Mouse (Mus musculus) cerebellum, adult 2 months (tissue): ENCODE measurements around the gene Zscan20. TPM values are rescaled to one million over a fixed set of nuclear protein-coding genes. Genes with fewer than 3 reads are reported as not detected.
"Not testable (repeated sequence)": the region's sequence is repeated elsewhere in the genome, so short reads cannot be mapped to it uniquely, and the experiment has no call there.

Experiments
- DNase-seq, 2 experiments: peaks; one replicate each; pipeline ENCODE4 v3.0.0; 2021
- H3K27ac ChIP-seq: fragments of 200-500 bp; 2 replicates; pipeline ENCODE4 v1.5.1; 2012; ENCODE audit warnings: low read length, control low read depth, inconsistent platforms; ENCODE audit not compliant: insufficient read depth
- H3K27me3 ChIP-seq: fragments of 200-500 bp; 2 replicates; pipeline ENCODE4 v1.6.1; 2012; ENCODE audit warnings: inconsistent platforms, mild to moderate bottlenecking, low read length, moderate library complexity; ENCODE audit not compliant: control insufficient read depth, insufficient read depth
- H3K4me1 ChIP-seq: fragments of 200-500 bp; 2 replicates; pipeline ENCODE4 v1.6.1; 2011; ENCODE audit warnings: low read length; ENCODE audit not compliant: control insufficient read depth, insufficient read depth
- H3K4me3 ChIP-seq: fragments of 200-500 bp; replicated peaks from 2 replicates; pipeline ENCODE3; 2011; ENCODE audit warnings: mild to moderate bottlenecking, low read depth, low read length, control low read depth; ENCODE audit not compliant: insufficient read depth
- CTCF ChIP-seq: fragments of 200-500 bp; IDR thresholded peaks from 2 replicates; pipeline ENCODE4 v1.5.1; 2011; ENCODE audit warnings: low read depth, mild to moderate bottlenecking, control low read depth, low read length, moderate library complexity, borderline replicate concordance; ENCODE audit not compliant: insufficient read depth
- POLR2A ChIP-seq: fragments of 200-500 bp; IDR thresholded peaks from 2 replicates; pipeline ENCODE4 v1.6.1; 2011; ENCODE audit warnings: low read length, control low read depth, borderline replicate concordance; ENCODE audit not compliant: insufficient read depth
- WGBS: fragments of 180-500 bp; shearing (Covaris S2); methylation state at CpG from one replicate; pipeline ENCODE4 v1.1.7; 2018; 5-methylcytosine and 5-hydroxymethylcytosine counted together
- polyA plus RNA-seq: library from polyadenylated mRNA; depleted of rRNA; stranded (reverse); fragments of >200 nt; gene quantifications from 2 replicates; pipeline ENCODE4 v1.2.3, GENCODE M21; 2012

Zscan20 gene
- polyA plus RNA-seq, 1 experiment: 4.9 TPM

DNA sequence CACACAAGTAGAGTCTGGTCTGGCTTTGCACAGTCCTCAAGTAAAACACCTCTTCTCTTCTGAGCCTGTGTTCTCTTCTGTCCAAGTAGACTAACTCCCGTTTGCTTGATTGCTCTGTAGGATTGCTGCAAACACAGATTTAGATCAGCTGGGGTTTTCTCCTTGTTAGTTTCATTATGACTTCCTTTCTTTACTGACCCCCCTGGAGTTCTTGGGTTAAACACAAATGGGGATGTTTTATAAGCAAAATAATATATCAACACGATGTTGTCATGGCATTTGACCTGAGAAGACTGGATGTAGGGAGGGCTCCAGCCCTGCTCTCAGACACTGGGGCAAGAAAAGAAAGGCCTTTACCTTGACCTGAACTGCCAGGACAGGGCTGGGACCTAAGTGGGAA, 9.1 kb upstream of the Zscan20 start:
- H3K4me3 ChIP-seq: no peak overlapping the region
- no peak for DNase-seq
- no peaks in the 10 kb centered on the region for H3K4me1 ChIP-seq
- H3K27me3 ChIP-seq: no peaks in the 10 kb centered on the region
- WGBS: 63% methylated on average over 2 of the region's 2 CpGs
- no peak overlapping the region for H3K27ac ChIP-seq
- TF ChIP-seq CTCF (no peak), POLR2A (no peak)

DNA sequence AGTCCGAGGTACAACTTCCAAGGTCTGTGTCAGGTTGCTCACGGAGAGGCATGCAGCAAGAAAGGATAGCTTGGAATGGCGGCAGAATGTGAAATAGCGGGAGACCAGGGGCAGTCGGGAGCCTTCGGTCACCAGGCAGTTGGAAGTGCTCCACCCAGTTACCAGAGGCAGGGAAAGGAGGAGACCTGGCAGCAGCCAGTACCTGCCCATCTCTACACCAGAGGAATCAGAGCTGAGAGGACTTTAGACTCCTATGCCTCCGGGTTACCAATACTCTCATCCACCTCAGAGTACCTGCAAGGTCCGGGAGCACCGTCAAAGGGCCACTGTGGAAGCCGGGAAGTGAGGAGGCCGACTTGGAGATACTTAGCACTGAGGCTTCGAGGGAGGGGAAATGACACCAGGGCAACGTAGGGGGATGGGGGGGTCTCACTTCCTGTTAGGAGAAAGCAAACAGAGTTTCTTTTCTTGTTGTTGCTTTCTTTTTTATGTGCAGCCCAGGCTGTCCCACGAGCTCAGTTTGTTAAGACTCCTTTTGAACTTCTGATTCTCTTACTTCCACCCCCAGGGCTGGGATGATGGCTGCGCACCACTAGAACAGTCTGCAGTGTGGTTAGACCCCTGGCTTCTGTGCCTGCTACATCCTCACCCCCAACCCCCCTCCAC, 8.5 kb upstream of the Zscan20 start, which contains the start of gene Tlr12:
TSS of gene Tlr12 (minus strand) at position 374 of the 666 bp plus-strand sequence.
- Histone ChIP-seq H3K27ac (no peak within 1 kb of the TSS), H3K4me3 (no peak within 1 kb of the TSS), H3K4me1 (no peaks in the 10 kb centered on the region), H3K27me3 (no peaks in the 10 kb centered on the region)
- no peak for DNase-seq
- TF ChIP-seq CTCF: no peak
- TF ChIP-seq POLR2A: no peak
- 75% methylated on average over 15 of the region's 15 CpGs for WGBS

DNA sequence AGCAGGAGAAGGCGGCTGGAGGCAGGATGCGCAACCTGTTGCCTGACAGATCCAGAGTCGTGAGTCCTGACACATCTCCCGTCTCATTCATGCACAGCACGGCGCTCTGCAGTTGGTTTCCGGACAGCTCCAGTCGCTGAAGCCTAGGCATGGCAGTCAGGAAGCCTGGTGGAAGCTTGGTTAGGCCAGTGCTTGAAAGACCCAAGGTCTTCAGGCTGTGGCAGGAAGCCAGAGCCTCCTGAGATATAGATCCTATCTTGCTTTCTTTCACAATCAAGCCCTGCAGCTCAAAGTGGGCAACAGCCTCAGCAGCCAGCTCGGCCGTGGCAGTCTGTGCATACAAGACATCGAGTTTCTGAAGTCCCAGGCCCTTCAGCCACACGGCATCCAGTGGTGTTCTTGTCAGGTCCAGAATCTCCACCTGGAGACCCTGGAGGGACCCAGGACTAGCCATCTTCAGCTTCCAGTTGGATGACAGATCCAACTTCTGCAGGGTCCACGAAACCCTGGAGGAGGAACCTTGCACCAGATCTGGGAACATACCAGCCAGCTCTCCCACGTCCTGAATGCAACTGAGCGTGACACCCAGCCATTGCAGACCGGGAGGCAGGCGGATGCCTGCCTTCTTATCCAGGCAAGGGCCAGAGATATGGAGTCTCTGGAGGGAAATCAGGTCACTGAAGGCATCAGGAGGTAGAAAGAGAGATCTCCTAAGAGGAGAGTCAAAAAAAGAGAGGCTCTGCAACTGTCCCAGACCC, 7.6 kb upstream of the Zscan20 start:
- Histone ChIP-seq H3K27ac (no peak overlapping the region), H3K27me3 (no peaks in the 10 kb centered on the region), H3K4me1 (no peaks in the 10 kb centered on the region), H3K4me3 (no peak overlapping the region)
- DNase-seq: no peak
- whole genome bisulfite sequencing: 73% methylated on average over 17 of the region's 17 CpGs
- no peak for TF ChIP-seq CTCF
- TF ChIP-seq POLR2A: no peak

DNA sequence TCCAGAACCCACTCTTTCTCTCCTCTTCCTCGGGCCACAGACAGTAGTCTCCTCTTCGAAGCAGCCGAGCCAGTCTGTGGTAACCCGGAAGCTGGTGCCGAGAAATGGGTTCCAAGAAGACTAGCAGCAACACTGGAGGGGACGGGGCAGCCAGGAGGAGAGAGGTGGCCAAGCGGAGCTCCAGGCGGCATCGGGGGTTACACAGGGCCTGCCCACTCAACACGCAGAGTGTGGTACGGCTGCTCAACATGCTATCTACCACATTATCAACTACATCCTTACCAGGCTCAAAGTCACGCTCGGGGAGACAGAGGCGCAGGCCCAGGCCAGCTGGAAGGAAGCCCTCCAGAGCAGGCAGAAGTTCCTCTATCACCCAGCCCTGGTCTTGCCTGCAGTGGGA, 5.9 kb upstream of the Zscan20 start:
- H3K4me3 ChIP-seq: no peak overlapping the region
- no peak overlapping the region for H3K27ac ChIP-seq
- DNase-seq: no peak
- WGBS: 84% methylated on average over 14 of the region's 14 CpGs
- no peaks in the 10 kb centered on the region for H3K4me1 ChIP-seq
- no peaks in the 10 kb centered on the region for H3K27me3 ChIP-seq
- TF ChIP-seq CTCF (no peak), POLR2A (no peak)

DNA sequence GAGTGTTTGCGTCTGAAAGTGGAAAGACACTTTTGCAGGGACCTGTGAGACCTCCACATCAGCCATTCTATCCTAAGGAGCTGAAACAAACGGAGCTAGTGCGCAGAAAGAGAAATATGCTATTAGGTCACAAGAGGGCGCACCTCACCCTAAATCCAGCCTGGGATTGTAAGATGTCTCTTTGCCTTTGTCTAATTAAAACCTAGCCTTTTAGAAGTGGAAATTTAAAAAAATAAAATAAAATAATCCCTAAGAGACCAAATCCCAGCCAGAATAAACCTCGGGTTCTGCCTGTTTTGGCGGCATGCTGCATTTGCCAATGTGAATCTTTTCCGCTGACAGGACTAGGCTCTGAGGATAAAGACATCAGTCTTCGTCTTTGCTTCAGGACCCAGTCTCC, 3.4 kb upstream of the Zscan20 start:
- no peaks in the 10 kb centered on the region for H3K27me3 ChIP-seq
- H3K4me1 ChIP-seq: peaks cover 3% of the 10 kb centered on the region; the same call in 1 of the 2 replicates
- no peak overlapping the region for H3K4me3 ChIP-seq
- TF ChIP-seq CTCF (peak; percentile 68; the same call in 1 of the 2 replicates), POLR2A (no peak)
- DNase-seq: peak; percentile 53 to 57
- no peak overlapping the region for H3K27ac ChIP-seq
- WGBS: 10% methylated on average over 8 of the region's 8 CpGs

DNA sequence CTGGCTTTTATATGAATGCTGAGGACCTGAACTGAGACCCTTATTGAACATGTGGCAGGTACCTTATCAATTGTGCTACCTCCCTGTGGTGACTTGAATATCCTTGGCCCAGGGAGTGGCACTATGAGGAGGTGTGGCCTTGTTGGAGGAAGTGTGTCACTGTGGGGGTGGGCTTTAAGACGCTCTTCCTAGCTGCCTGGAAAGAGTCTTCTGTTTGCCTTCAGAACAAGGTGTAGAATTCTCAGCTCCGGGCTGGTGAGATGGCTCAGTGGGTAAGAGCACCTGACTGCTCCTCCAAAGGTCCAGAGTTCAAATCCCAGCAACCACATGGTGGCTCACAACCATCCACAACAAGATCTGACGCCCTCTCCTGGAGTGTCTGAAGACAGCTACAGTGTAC, 1.8 kb upstream of the Zscan20 start:
- H3K4me1 ChIP-seq, H3K4me3 ChIP-seq, DNase-seq, H3K27me3 ChIP-seq, H3K27ac ChIP-seq: not testable (repeated sequence)
- 83% methylated on average over 3 of the region's 3 CpGs for WGBS

DNA sequence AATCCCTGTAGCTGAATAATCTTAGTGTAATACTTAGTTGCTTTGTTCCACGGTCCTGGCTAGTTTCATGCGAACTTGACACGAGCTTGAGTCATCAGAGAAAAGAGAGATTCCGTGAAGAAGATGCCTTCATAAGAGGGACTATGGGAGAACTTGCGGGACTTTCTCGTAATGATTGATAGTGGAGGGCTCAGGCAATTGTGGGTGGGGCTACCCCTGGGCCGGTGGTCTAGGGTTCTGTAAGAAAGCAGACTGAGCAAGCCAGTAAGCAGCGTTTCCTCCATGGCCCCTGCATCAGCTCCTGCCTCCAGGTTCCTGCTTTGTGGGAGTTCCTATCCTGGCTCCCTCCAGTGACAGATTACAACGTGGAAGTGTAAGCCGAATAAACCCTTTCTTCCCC, 808 bp upstream of the Zscan20 start:
- TF ChIP-seq CTCF (no peak), POLR2A (no peak)
- Histone ChIP-seq H3K4me1 (peaks cover 3% of the 10 kb centered on the region; the same call in 1 of the 2 replicates), H3K4me3 (no peak overlapping the region), H3K27me3 (no peaks in the 10 kb centered on the region), H3K27ac (no peak overlapping the region)
- 31% methylated on average over 10 of the region's 10 CpGs for WGBS
- DNase-seq: peak; percentile 12 to 31
